Mouse (Mus musculus) hindbrain, embryonic 14.5 days (tissue): ENCODE data around the gene Lipc. TPM values are rescaled to one million over a fixed set of nuclear protein-coding genes. Genes with fewer than 3 reads are reported as not detected.

Experiments
- ATAC-seq: fragments of 200-750 bp; cut with Nextera tagmentation; 2 replicates; pipeline ENCODE4 v1.8.0; 2017; ENCODE audit warnings: moderate number of reproducible peaks, mild to moderate bottlenecking, moderate TSS enrichment, moderate library complexity; ENCODE audit not compliant: low FRiP score
- DNase-seq: peaks from one replicate; pipeline ENCODE4 v3.0.0-alpha.2; 2015; ENCODE audit warnings: low spot score
- H3K27ac ChIP-seq: fragments of 300-500 bp; sonication (generic); 2 replicates; pipeline ENCODE4 v1.5.1; 2014; ENCODE audit warnings: mild to moderate bottlenecking, moderate library complexity
- H3K27me3 ChIP-seq: fragments of 300-500 bp; sonication (generic); 2 replicates; pipeline ENCODE4 v1.6.1; 2014; ENCODE audit warnings: mild to moderate bottlenecking, low read length, mixed read lengths; ENCODE audit not compliant: control insufficient read depth, insufficient read depth
- H3K36me3 ChIP-seq: fragments of 300-500 bp; sonication (generic); replicated peaks from 2 replicates; pipeline ENCODE4 v1.6.1; 2014; ENCODE audit not compliant: control insufficient read depth, insufficient read depth
- H3K4me1 ChIP-seq: fragments of 300-500 bp; sonication (generic); replicated peaks from 2 replicates; pipeline ENCODE4 v1.6.1; 2014; ENCODE audit warnings: antibody characterized with exemption, low read length, mixed read lengths; ENCODE audit not compliant: control insufficient read depth, insufficient read depth
- H3K4me2 ChIP-seq: fragments of 300-500 bp; sonication (generic); replicated peaks from 2 replicates; pipeline ENCODE4 v1.6.1; 2014; ENCODE audit warnings: mild to moderate bottlenecking, moderate library complexity
- H3K4me3 ChIP-seq: fragments of 300-500 bp; sonication (generic); replicated peaks from 2 replicates; pipeline ENCODE4 v1.5.1; 2014; ENCODE audit warnings: mild to moderate bottlenecking, low read length
- H3K9ac ChIP-seq: fragments of 300-500 bp; sonication (generic); 2 replicates; pipeline ENCODE4 v1.6.1; 2014
- H3K9me3 ChIP-seq: fragments of 300-500 bp; sonication (generic); 2 replicates; pipeline ENCODE4 v1.6.1; 2016; ENCODE audit warnings: low read length; ENCODE audit not compliant: control insufficient read depth
- WGBS: fragments of 180-500 bp; shearing (Covaris S2); extraction: QIAGEN DNeasy Blood & Tissue Kit; methylation state at CpG from one replicate; pipeline ENCODE4 v1.1.7; 2014; 5-methylcytosine and 5-hydroxymethylcytosine counted together
- polyA plus RNA-seq: library from polyadenylated mRNA; unstranded; fragments of >200 nt; fragmentation: Nextera tagmentation; extraction: Ambion mirVana; gene quantifications from 2 replicates; pipeline ENCODE4 v1.2.1, GENCODE M21; 2014

The Lipc gene
- polyA plus RNA-seq, 1 experiment from 2014 or later: 0.11 TPM

DNA sequence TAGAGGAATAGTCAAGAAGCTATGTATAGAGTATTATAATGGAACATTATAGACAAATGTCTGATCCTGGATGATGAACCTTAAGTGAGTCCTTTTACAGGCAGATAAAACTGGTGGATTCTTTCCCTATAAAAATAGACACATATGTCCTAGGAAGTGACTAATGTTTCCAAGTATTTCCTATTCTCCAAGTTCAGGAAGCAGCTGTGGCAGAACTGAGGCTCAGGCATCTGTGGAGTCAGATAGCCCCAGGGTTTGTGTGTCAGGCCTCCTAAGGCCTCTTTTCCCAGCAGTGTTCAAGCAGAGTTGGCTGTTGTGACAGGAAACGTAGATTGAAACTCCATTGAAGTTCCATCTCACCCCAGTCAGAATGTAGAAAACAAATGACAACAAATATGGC is 25.4 kb upstream of the Lipc start:
- ATAC-seq (no peak), DNase-seq (no peak)
- H3K27me3 ChIP-seq: no peaks in the 10 kb centered on the region
- H3K4me3 ChIP-seq: no peak overlapping the region
- H3K27ac ChIP-seq: no peak overlapping the region
- H3K4me1 ChIP-seq: no peaks in the 10 kb centered on the region
- no peaks in the 10 kb centered on the region for H3K36me3 ChIP-seq
- H3K4me2 ChIP-seq: no peak overlapping the region
- H3K9me3 ChIP-seq: 0 out of 2 replicates have a peak, but pooled peaks cover 6% of the 10 kb centered on the region
- H3K9ac ChIP-seq: no peak overlapping the region
- 73% methylated on average over 1 of the region's 1 CpGs for WGBS

DNA sequence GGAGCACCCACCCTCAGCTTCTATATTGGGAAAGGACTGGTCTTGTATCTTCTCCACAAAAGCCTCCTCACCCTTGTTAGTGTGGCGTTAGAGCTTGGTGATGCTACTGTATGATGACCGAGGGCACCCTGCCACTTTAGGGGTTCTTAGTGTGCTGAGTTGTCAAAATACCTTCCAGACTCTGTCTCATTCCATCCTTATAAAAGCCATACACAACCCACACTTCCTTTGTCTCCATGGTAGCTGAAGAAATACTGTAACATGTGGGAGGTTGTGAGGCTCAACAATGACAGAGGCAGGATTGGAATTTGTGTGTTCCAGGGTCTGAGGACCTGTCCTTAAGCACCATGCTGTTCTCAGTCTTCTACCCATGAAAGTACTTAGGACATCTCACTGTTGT is 23.9 kb upstream of the Lipc start:
- no peak overlapping the region for H3K4me2 ChIP-seq

DNA sequence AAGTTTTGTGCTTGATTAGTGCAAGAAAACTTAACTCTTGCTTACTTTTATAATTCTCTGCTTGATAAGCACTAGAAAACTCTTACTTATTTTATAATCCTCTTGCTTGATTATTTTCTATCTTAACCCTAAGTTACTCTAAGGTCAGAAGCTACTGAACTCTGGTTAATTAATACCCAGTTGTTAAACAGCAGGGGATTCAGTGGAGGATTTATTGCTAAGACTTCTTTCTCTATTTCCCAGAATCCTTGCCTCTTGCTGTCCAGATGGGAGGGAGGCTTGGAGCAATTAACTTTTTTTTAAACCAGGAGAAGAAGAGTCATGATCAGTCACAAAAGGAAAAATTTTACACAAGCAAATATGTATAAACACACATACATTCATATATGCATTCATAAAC is 21.3 kb upstream of the Lipc start:
- H3K9ac ChIP-seq: no peak overlapping the region
- no peaks in the 10 kb centered on the region for H3K4me1 ChIP-seq
- no peaks in the 10 kb centered on the region for H3K27me3 ChIP-seq
- ATAC-seq (no peak), DNase-seq (no peak)
- no peaks in the 10 kb centered on the region for H3K36me3 ChIP-seq
- no peak overlapping the region for H3K27ac ChIP-seq
- H3K9me3 ChIP-seq: no peaks in the 10 kb centered on the region
- no peak overlapping the region for H3K4me3 ChIP-seq
- no peak overlapping the region for H3K4me2 ChIP-seq

More for the DNA sequence above, 23.9 kb upstream of the Lipc start:
- DNase-seq: no peak
- H3K36me3 ChIP-seq: no peaks in the 10 kb centered on the region
- H3K4me1 ChIP-seq: no peaks in the 10 kb centered on the region
- H3K4me3 ChIP-seq: no peak overlapping the region
- ATAC-seq: no peak
- no peak overlapping the region for H3K9ac ChIP-seq
- WGBS: 92% methylated on average over 2 of the region's 2 CpGs
- no peaks in the 10 kb centered on the region for H3K27me3 ChIP-seq
- H3K27ac ChIP-seq: no peak overlapping the region
- 0 out of 2 replicates have a peak, but pooled peaks cover 6% of the 10 kb centered on the region for H3K9me3 ChIP-seq

DNA sequence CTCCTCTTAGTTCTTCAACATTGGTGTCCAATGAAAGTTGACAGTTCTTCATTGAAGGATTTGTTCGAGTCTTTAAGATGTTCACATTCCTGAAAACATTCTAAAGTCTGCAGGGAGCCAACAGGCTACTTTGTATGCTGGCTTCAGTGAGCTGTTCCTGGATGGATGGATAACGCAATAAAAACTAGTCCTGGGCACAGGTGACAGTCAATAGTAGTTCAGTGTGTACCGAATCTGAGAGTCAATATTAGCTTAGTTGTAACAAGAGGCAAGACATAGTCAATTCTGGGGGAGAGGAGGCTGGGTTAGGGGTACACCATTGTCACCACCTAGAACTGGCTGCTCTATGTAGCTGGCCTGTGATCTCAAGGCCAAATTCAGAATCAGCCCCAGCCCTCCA is 17.2 kb upstream of the Lipc start:
- no peak for ATAC-seq
- Histone ChIP-seq H3K4me2 (no peak overlapping the region), H3K4me3 (no peak overlapping the region), H3K4me1 (no peaks in the 10 kb centered on the region), H3K9me3 (no peaks in the 10 kb centered on the region), H3K27ac (no peak overlapping the region), H3K9ac (no peak overlapping the region), H3K27me3 (no peaks in the 10 kb centered on the region), H3K36me3 (no peaks in the 10 kb centered on the region)
- DNase-seq: no peak
- 78% methylated on average over 3 of the region's 3 CpGs for WGBS

DNA sequence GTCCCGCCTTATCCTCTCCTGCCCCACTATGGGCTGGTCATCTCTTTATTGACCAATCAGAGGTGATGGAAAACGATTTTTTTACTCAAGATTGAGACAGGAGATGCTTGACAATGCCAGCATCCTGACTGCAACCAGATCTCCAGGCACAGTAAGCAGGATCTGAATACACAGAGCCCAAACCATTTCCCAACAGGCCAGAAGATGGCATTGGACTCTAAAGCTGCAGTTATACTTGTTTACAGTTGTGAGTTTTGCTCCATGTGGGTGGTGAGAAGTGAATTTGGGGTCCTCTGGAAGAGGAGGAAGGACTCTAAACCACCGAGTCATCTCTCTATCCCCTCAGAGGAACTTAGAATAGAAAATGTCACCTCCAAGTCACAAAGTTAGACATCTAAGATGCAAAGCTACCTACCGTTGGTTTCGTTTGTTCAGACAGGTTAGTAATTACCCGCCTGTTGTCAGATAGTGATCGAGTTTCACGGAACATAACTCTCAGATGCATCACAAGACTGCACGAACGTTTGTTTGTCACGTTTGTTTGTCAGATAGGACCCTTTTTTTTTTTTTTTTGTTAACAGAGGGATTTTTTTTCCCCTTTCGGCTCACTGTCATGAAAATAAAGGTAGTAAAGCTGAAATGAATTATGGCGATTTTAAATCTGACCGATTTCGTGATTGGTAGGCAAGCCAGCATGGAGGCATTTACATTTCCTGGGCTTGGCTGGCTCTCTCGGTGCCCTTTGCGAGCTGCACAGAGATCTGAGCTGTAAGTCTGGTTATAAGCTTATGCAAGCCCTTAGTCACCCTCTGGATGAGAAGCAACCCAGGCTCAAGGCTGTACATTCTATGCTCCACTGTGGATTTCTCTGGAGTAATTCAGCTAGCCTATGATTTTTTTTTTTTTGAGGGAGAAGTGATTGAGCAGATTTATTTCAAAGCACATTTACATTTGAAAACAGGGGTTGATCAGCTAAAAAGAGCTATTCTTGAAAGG is 14.3 kb upstream of the Lipc start:
- no peak overlapping the region for H3K27ac ChIP-seq
- no peak overlapping the region for H3K4me2 ChIP-seq
- no peaks in the 10 kb centered on the region for H3K36me3 ChIP-seq
- H3K27me3 ChIP-seq: no peaks in the 10 kb centered on the region
- H3K9ac ChIP-seq: no peak overlapping the region
- 82% methylated on average over 17 of the region's 17 CpGs for WGBS
- no peaks in the 10 kb centered on the region for H3K9me3 ChIP-seq
- H3K4me1 ChIP-seq: no peaks in the 10 kb centered on the region
- no peak overlapping the region for H3K4me3 ChIP-seq
- ATAC-seq (no peak), DNase-seq (no peak)

DNA sequence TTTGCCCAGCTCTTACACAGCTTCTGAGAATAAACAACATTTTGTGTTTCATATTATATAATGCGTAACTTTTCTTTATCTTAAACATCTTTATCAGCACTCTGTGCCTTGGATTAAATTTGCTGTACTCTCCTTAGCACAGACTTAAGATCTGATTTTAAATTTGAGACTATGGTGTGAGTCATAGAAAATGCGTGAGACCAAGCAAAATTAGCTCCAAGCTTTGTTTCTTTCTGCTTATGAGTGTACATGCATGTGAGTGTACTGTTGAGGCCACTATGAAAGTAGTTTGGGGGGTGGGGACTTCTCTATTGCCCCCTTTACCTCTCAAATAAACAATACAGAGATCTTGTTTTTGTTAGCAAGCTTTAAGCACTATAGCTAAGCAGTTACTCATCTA is 13.4 kb upstream of the Lipc start:
- Histone ChIP-seq H3K4me1 (no peaks in the 10 kb centered on the region), H3K27ac (no peak overlapping the region)
- ATAC-seq: no peak

DNA sequence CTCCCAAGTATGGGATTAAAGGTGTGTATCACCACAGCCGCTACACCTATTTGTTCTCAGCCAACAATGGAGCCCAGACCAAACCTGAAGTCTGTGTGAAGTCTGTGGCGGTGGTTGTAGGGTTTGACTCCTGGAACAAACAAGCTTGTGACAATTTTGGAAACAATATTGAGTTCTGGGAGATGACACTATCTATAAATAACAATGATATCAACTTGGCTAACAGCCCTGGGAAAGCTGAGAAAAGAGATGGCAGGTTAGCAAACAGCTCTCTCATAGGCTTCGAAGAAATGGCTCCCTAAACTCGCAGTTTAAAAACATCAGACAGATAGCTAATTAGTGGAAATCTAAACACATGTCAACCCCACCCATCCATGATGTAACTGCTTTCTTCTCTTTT is 13.0 kb upstream of the Lipc start:
- Histone ChIP-seq H3K9me3 (no peaks in the 10 kb centered on the region), H3K4me3 (no peak overlapping the region), H3K9ac (no peak overlapping the region), H3K27me3 (no peaks in the 10 kb centered on the region), H3K4me1 (no peaks in the 10 kb centered on the region), H3K36me3 (no peaks in the 10 kb centered on the region), H3K27ac (no peak overlapping the region), H3K4me2 (no peak overlapping the region)
- DNase-seq (no peak), ATAC-seq (no peak)
- whole genome bisulfite sequencing: 98% methylated on average over 4 of the region's 4 CpGs

More for the DNA sequence above, 13.4 kb upstream of the Lipc start:
- Histone ChIP-seq H3K4me2 (no peak overlapping the region), H3K9me3 (no peaks in the 10 kb centered on the region), H3K27me3 (no peaks in the 10 kb centered on the region), H3K4me3 (no peak overlapping the region), H3K9ac (no peak overlapping the region), H3K36me3 (no peaks in the 10 kb centered on the region)
- no peak for DNase-seq
- 96% methylated on average over 2 of the region's 2 CpGs for WGBS

DNA sequence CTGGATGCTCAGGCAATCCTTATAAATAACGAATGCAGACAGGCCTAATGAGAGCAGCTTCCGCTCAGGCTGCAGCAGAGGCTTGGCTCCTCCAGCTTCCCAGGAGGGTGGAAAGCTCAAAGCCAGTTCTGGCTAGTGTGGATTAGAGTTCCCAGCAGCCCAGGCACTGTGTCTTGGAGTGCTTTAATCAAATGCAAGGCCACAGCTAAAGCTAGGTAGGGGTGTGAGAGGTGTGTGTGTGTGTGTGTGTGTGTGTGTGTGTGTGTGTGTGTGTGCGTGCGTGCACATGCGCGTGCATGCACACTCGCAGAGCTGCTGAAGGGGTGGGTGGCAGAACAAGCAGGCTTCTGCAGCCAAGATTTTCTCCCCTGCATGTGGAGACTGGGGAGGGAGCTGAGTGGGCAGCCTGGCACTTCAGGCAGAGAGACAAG is 11.4 kb upstream of the Lipc start:
- Histone ChIP-seq H3K9me3 (no peaks in the 10 kb centered on the region), H3K27ac (peak overlapping the region; percentile 38), H3K4me3 (no peak overlapping the region), H3K9ac (no peak overlapping the region), H3K36me3 (no peaks in the 10 kb centered on the region), H3K27me3 (no peaks in the 10 kb centered on the region), H3K4me2 (no peak overlapping the region), H3K4me1 (no peaks in the 10 kb centered on the region)
- WGBS: 74% methylated on average over 7 of the region's 7 CpGs
- ATAC-seq (peak; percentile 37), DNase-seq (peak; percentile 34)

DNA sequence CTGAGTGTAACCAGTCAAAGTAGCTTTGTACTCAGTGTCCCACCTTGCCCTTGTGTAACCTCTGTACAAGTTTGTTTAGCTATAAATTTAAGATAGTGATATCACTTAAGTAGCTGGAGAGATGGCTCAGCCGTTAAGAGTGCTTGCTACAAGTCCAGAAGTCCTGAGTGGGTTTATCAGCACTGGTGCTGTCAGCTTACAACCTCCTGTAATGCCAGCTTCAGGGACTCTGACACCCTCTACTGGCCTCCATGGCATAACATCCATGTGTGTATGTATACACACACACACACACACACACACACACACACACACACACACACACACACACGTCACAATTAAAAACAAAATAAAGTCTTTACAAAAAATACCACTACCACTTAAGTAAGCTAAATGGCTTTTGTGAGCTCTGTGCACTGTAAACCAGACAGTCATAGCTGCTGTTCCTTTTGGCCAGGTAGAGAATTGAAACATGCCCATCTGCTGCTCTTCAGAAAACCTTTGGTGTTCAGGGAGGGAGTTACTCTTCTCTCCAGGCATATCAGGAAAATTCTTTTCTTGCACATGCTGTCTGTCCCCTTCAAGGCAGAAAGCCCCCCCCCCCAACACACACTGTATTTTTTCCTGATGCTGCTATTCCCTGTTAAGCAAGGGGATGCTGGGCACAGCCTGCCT is 10.9 kb upstream of the Lipc start:
- Histone ChIP-seq H3K9ac (no peak overlapping the region), H3K9me3 (no peaks in the 10 kb centered on the region), H3K4me1 (no peaks in the 10 kb centered on the region), H3K4me3 (no peak overlapping the region), H3K27me3 (no peaks in the 10 kb centered on the region), H3K36me3 (no peaks in the 10 kb centered on the region), H3K4me2 (no peak overlapping the region), H3K27ac (peak overlapping the region; percentile 38)
- DNase-seq (no peak), ATAC-seq (no peak)
- 100% methylated on average over 2 of the region's 2 CpGs for WGBS
